Mouse (Mus musculus) embryonic facial prominence, embryonic 14.5 days (tissue): ENCODE data around the gene Cep85l. TPM values are rescaled to one million over a fixed set of nuclear protein-coding genes. Genes with fewer than 3 reads are reported as not detected.

Experiments used
- ATAC-seq: fragments of 200-750 bp; cut with Nextera tagmentation; 2 replicates; pipeline ENCODE4 v1.8.0; 2017; ENCODE audit warnings: low read depth, moderate number of reproducible peaks, moderate TSS enrichment
- DNase-seq: peaks from one replicate; pipeline ENCODE4 v3.0.0-alpha.2; 2015; ENCODE audit warnings: low spot score
- H3K27ac ChIP-seq: fragments of 300-500 bp; sonication (generic); replicated peaks from 2 replicates; pipeline ENCODE4 v1.5.1; 2014; ENCODE audit warnings: low read depth, mild to moderate bottlenecking, low read length, moderate library complexity
- H3K27me3 ChIP-seq: fragments of 300-500 bp; sonication (generic); replicated peaks from 2 replicates; pipeline ENCODE4 v1.6.1; 2014; ENCODE audit warnings: low read length; ENCODE audit not compliant: control insufficient read depth, insufficient read depth
- H3K36me3 ChIP-seq: fragments of 300-500 bp; sonication (generic); 2 replicates; pipeline ENCODE4 v1.6.1; 2014; ENCODE audit warnings: low read length, mixed read lengths; ENCODE audit not compliant: control insufficient read depth, insufficient read depth
- H3K4me1 ChIP-seq: fragments of 300-500 bp; sonication (generic); 2 replicates; pipeline ENCODE4 v1.6.1; 2014; ENCODE audit warnings: antibody characterized with exemption, low read length; ENCODE audit not compliant: control insufficient read depth, insufficient read depth
- H3K4me2 ChIP-seq: fragments of 300-500 bp; sonication (generic); 2 replicates; pipeline ENCODE4 v1.6.1; 2014; ENCODE audit warnings: low read depth, mild to moderate bottlenecking, low read length, moderate library complexity, mixed read lengths
- H3K4me3 ChIP-seq: fragments of 300-500 bp; sonication (generic); 2 replicates; pipeline ENCODE4 v1.5.1; 2014; ENCODE audit warnings: low read depth, mild to moderate bottlenecking, low read length
- H3K9ac ChIP-seq: fragments of 300-500 bp; sonication (generic); 2 replicates; pipeline ENCODE4 v1.6.1; 2014; ENCODE audit warnings: low read depth, mild to moderate bottlenecking, low read length, moderate library complexity, mixed read lengths
- H3K9me3 ChIP-seq: fragments of 300-500 bp; sonication (generic); 2 replicates; pipeline ENCODE4 v1.6.1; 2016; ENCODE audit warnings: low read length; ENCODE audit not compliant: control insufficient read depth
- WGBS: fragments of 180-500 bp; shearing (Covaris S2); extraction: QIAGEN DNeasy Blood & Tissue Kit; methylation state at CpG from one replicate; pipeline ENCODE4 v1.1.7; 2014; 5-methylcytosine and 5-hydroxymethylcytosine counted together
- polyA plus RNA-seq: library from polyadenylated mRNA; unstranded; fragments of >200 nt; fragmentation: Nextera tagmentation; extraction: Ambion mirVana; gene quantifications from 2 replicates; pipeline ENCODE4 v1.2.1, GENCODE M21; 2014

The Cep85l gene
- polyA plus RNA-seq, 1 experiment from 2014 or later: 7.3 TPM

DNA sequence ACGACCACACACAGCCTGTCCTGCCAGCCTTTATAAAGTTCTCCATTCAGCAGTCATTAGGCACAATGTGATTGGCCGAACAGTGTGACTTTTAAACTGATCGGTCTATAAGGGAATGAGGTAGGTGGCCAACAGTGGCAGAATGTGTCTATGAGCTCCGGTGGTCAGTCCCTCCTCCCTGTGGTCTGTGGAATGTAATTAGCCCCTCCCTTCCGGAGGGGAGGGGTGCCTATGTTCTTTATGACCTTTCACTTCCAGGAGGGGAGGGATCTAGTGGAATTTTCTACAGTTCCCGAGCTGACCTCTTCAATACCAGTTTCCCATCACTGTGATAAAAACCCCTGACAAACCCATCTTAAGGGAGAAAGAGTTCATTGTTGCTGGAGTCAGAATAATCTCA, 144.4 kb downstream of the Cep85l start:
- H3K9ac ChIP-seq: no peak overlapping the region
- 77% methylated on average over 6 of the region's 6 CpGs for WGBS
- no peak overlapping the region for H3K4me3 ChIP-seq
- H3K4me1 ChIP-seq: no peaks in the 10 kb centered on the region
- no peak for ATAC-seq
- no peaks in the 10 kb centered on the region for H3K27me3 ChIP-seq
- H3K4me2 ChIP-seq: no peak overlapping the region
- H3K9me3 ChIP-seq: no peaks in the 10 kb centered on the region
- no peak overlapping the region for H3K27ac ChIP-seq
- no peaks in the 10 kb centered on the region for H3K36me3 ChIP-seq
- DNase-seq: no peak

DNA sequence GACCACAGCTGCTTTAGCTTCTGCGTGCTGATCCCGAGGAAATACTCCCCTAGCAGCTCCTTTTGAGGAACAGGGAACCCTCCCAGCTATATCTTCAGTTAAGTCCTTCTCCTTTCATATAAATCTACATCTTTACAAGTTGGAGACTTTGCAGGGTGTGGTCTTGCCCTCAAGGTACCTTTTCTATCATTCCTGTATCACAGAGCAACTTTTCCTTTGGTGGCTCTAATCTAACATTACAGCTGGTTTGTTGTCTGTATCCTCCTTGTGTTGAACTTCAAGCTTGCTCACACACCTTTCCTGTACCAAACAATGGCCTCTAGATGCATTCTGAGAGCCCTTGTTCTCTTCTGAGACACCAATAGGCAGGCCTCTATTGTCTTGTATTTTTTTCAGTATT, 145.1 kb downstream of the Cep85l start:
- Histone ChIP-seq H3K4me2 (no peak overlapping the region), H3K9me3 (no peaks in the 10 kb centered on the region), H3K4me1 (no peaks in the 10 kb centered on the region), H3K9ac (no peak overlapping the region), H3K27ac (no peak overlapping the region), H3K27me3 (no peaks in the 10 kb centered on the region), H3K4me3 (no peak overlapping the region), H3K36me3 (no peaks in the 10 kb centered on the region)
- 85% methylated on average over 2 of the region's 2 CpGs for WGBS
- DNase-seq (no peak), ATAC-seq (no peak)

DNA sequence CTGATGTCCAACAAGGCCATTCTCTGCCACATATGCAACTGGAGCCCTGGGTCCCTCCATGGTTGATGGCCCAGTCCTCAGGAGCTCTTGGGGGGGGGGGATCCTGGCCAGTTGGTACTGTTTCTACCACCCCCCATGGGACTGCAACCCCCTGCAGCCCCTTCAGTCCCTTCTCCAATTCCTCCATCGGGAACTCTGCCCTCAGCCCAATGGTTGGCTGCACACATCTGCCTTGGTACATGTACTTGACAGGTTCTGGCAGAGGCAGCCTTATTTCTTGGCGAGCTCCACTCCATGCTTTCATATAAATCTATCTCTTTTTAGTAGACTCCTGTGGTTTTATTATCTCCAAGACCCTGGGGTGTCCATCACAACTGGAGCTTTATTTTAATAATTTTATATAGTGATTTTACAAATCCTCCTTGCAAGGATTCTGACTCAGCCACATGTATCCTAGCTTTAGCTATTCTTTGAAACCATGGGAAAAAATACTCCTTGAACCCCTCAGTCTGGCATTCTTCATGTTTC, 145.6 kb downstream of the Cep85l start:
- no peak overlapping the region for H3K4me2 ChIP-seq
- WGBS: 80% methylated on average over 2 of the region's 2 CpGs
- H3K4me3 ChIP-seq: no peak overlapping the region
- H3K27me3 ChIP-seq: no peaks in the 10 kb centered on the region
- H3K4me1 ChIP-seq: no peaks in the 10 kb centered on the region
- no peak overlapping the region for H3K27ac ChIP-seq
- no peak overlapping the region for H3K9ac ChIP-seq
- DNase-seq (no peak), ATAC-seq (no peak)
- no peaks in the 10 kb centered on the region for H3K36me3 ChIP-seq
- no peaks in the 10 kb centered on the region for H3K9me3 ChIP-seq

DNA sequence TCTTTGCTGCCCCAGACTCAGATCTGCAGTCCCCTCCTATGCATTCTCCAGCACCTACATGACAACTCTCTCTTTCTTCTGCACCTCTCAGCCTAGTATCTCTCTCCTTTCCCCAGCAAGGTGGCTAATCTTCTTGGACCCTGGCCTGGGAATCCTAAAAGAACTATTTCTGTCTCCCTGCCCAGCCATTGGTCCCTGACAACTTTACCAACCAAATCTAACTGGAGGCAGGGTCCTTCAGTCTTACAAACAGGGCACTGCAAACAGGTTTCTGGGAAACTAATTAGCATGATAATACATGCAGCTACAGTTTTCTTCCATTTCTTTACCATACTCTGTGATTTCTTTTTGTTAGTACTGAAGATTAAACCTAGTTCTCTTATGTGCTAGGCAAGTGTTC, 148.9 kb downstream of the Cep85l start:
- ATAC-seq: no peak
- Histone ChIP-seq H3K27me3 (no peaks in the 10 kb centered on the region), H3K4me1 (no peaks in the 10 kb centered on the region), H3K9me3 (no peaks in the 10 kb centered on the region), H3K27ac (no peak overlapping the region), H3K9ac (no peak overlapping the region), H3K36me3 (no peaks in the 10 kb centered on the region), H3K4me2 (no peak overlapping the region), H3K4me3 (no peak overlapping the region)
- DNase-seq: no peak

DNA sequence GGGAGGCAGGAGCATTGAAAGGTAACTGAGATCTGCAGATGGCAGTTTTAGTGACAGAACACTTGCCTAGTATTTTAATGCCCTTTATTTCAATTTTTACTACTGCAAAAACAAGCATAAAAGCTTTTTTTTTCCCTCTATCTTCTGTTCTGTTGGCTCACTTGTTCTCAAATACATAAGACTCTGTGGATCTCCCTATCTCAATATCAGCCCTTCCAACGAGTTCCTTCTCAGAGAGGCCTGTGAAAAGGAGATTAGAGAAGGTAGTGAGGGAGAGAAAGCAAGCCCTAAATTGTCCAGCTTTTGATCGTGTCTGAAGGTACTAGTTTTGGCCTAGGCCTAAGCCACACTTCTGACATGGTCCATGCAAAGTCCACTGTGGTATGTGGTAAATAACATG, 150.6 kb downstream of the Cep85l start:
- WGBS: 70% methylated on average over 2 of the region's 2 CpGs

More for the DNA sequence above, 150.6 kb downstream of the Cep85l start:
- Histone ChIP-seq H3K4me3 (no peak overlapping the region), H3K4me2 (no peak overlapping the region), H3K4me1 (no peaks in the 10 kb centered on the region), H3K27ac (no peak overlapping the region), H3K9me3 (no peaks in the 10 kb centered on the region), H3K36me3 (no peaks in the 10 kb centered on the region), H3K9ac (no peak overlapping the region), H3K27me3 (no peaks in the 10 kb centered on the region)
- ATAC-seq: no peak
- DNase-seq: no peak

Other genes with a start within 250 kb of the Cep85l start
- 1.1 and 1.3 TPM in 2 replicates for gene Pln, start 42.3 kb downstream of the Cep85l start, polyA plus RNA-seq
- 94.9 and 102 TPM in 2 replicates for gene Asf1a, start 216.8 kb upstream of the Cep85l start, polyA plus RNA-seq